Mouse (Mus musculus) left cerebral cortex, adult 8-10 months (tissue): ENCODE results near the gene Cdhr1. TPM values are rescaled to one million over a fixed set of nuclear protein-coding genes. Genes with fewer than 3 reads are reported as not detected.
"Not testable (repeated sequence)": the region's sequence is repeated elsewhere in the genome, so short reads cannot be mapped to it uniquely, and the experiment has no call there.

ENCODE experiments used
- DNase-seq, 2 experiments: peaks; one replicate each; pipeline ENCODE4 v3.0.0; 2022; ENCODE audit warnings: low spot score in 2 of 2
- total RNA-seq, 4 experiments: library from RNA; stranded (reverse); gene quantifications; 2 replicates each; pipeline ENCODE4 v1.2.4; 2022

Gene Cdhr1
- total RNA-seq: 10 to 100 TPM; 14.9 to 21.0 (median 17.0) TPM

- peak in 1 of 2 experiments; percentile 13 for DNase-seq
Observed at GRCm38 (mm10) chr14:37097956-37098530, at the start of gene Cdhr1. Gene Cdhr1 (minus strand): TSS chr14:37098347.

- no peak for DNase-seq
Observed at GRCm38 (mm10) chr14:37139051-37139710, 41.0 kb upstream of the Cdhr1 start.

GRCm38 (mm10) chr14:37137596-37137995 lies 39.4 kb upstream of the Cdhr1 start:
- DNase-seq: not testable (repeated sequence)

GRCm38 (mm10) chr14:37136110-37136509 lies 38.0 kb upstream of the Cdhr1 start:
- DNase-seq: no peak

- no peak for DNase-seq
Observed at GRCm38 (mm10) chr14:37135671-37136070, 37.5 kb upstream of the Cdhr1 start.

GRCm38 (mm10) chr14:37135127-37135593 lies 37.0 kb upstream of the Cdhr1 start, which contains the start of gene Ghitm:
Gene Ghitm (minus strand): TSS chr14:37135272.
- peak; percentile 97 to 99 for DNase-seq

GRCm38 (mm10) chr14:37134304-37135126 lies 36.4 kb upstream of the Cdhr1 start:
- DNase-seq: peak in 1 of 2 experiments; percentile 27

- DNase-seq: no peak
Observed at GRCm38 (mm10) chr14:37127652-37128051, 29.5 kb upstream of the Cdhr1 start.

GRCm38 (mm10) chr14:37119233-37119632 lies 21.1 kb upstream of the Cdhr1 start:
- DNase-seq: no peak

GRCm38 (mm10) chr14:37113922-37114321 lies 15.8 kb upstream of the Cdhr1 start, which contains the start of gene 2610528A11Rik:
Gene 2610528A11Rik (minus strand): TSS chr14:37114022.
- no peak for DNase-seq

GRCm38 (mm10) chr14:37112931-37113330 lies 14.8 kb upstream of the Cdhr1 start:
- no peak for DNase-seq

GRCm38 (mm10) chr14:37111371-37111770 lies 13.2 kb upstream of the Cdhr1 start:
- DNase-seq: no peak

- no peak for DNase-seq
Observed at GRCm38 (mm10) chr14:37110456-37110855, 12.3 kb upstream of the Cdhr1 start.

GRCm38 (mm10) chr14:37109975-37110374 lies 11.8 kb upstream of the Cdhr1 start:
- DNase-seq: no peak

GRCm38 (mm10) chr14:37109460-37109859 lies 11.3 kb upstream of the Cdhr1 start:
- DNase-seq: no peak

- peak in 1 of 2 experiments; percentile 37 for DNase-seq
Observed at GRCm38 (mm10) chr14:37105846-37106245, 7.7 kb upstream of the Cdhr1 start.

- DNase-seq: no peak
Observed at GRCm38 (mm10) chr14:37104747-37105146, 6.6 kb upstream of the Cdhr1 start.

GRCm38 (mm10) chr14:37102484-37102883 lies 4.3 kb upstream of the Cdhr1 start:
- DNase-seq: no peak

GRCm38 (mm10) chr14:37101531-37101930 lies 3.4 kb upstream of the Cdhr1 start:
- no peak for DNase-seq

- no peak for DNase-seq
Observed at GRCm38 (mm10) chr14:37095556-37095955, 2.6 kb downstream of the Cdhr1 start.

- DNase-seq: no peak
Observed at GRCm38 (mm10) chr14:37094436-37094835, 3.7 kb downstream of the Cdhr1 start.

GRCm38 (mm10) chr14:37083755-37084154 lies 14.4 kb downstream of the Cdhr1 start:
- no peak for DNase-seq
